Comparison of ENCODE assay signal across 15 mouse cellular contexts in the genomic region with DNA sequence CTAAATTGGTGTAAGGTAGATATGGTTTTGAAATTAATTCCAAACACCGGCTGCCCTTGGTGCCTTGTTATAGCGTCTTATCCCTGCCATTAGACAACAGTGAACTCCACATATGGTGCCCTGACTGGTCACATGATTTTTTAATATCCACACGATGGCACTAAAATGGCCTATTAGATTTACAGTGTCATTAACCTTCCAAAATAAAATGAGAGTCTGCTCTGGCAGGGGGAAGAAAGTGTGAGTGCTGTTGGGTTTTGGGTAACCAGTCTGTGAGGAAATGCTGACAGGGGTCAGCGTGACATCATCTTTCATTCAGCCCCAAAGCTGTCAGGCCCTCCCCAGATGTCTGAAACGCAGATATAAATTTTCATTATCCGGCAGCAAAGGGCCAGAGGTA.
"Had no signal": no experiment of that assay in that cellular context is flagged by ENCODE, and none has a peak within 500 bp of the region (broad histone marks: within the 10 kb centered on the region; RNA-seq: fewer than 3 reads in every experiment).

No protein-coding gene starts in this region.

- H3K27me3 ChIP-seq: intestine, embryonic 15.5 days; midbrain, embryonic 15.5 days; neural tube, embryonic 13.5 days had no signal

- H3K9me3 ChIP-seq: intestine, embryonic 15.5 days; midbrain, embryonic 15.5 days; neural tube, embryonic 13.5 days had no signal

- H3K9ac ChIP-seq: intestine, embryonic 15.5 days; liver, embryonic 14.5 days; midbrain, embryonic 15.5 days; neural tube, embryonic 13.5 days had no signal

- H3K36me3 ChIP-seq: intestine, embryonic 15.5 days; midbrain, embryonic 15.5 days; neural tube, embryonic 13.5 days had no signal

- H3K27ac ChIP-seq: intestine, embryonic 15.5 days; layer of hippocampus, adult 2 months; liver, embryonic 14.5 days; midbrain, embryonic 15.5 days; neural tube, embryonic 13.5 days; stomach, postnatal 0 days had no signal

- H3K4me1 ChIP-seq: intestine, embryonic 15.5 days; neural tube, embryonic 13.5 days had no signal

- H3K4me3 ChIP-seq: intestine, embryonic 15.5 days; layer of hippocampus, adult 2 months; midbrain, embryonic 15.5 days; neural tube, embryonic 13.5 days had no signal

- H3K4me2 ChIP-seq: intestine, embryonic 15.5 days; midbrain, embryonic 11.5 days; midbrain, embryonic 15.5 days; neural tube, embryonic 13.5 days had no signal

- DNase-seq: kidney, adult 18-20 months; kidney, postnatal 10 days; kidney, postnatal 4 days; left cerebral cortex, postnatal 4 days; lung, adult 18-20 months; lung, postnatal 36 days; right cerebral cortex, postnatal 14 days; thymus, postnatal 4 days had no signal

- ATAC-seq: intestine, embryonic 15.5 days; midbrain, embryonic 15.5 days had no signal
